Mouse (Mus musculus) brain, embryonic 14.5 days (tissue): ENCODE measurements around the gene Fa2h. TPM values are rescaled to one million over a fixed set of nuclear protein-coding genes. Genes with fewer than 3 reads are reported as not detected.

Experiments used
- DNase-seq: peaks from one replicate; pipeline ENCODE4 v3.0.0-alpha.2; 2011; ENCODE audit warnings: low read depth
- CTCF ChIP-seq: fragments of 200-500 bp; IDR thresholded peaks from 2 replicates; pipeline ENCODE4 v1.5.1; 2012; ENCODE audit warnings: inconsistent platforms, mild to moderate bottlenecking, moderate library complexity, borderline replicate concordance; ENCODE audit not compliant: insufficient read depth, insufficient read length; ENCODE audit errors: extremely low read depth
- POLR2A ChIP-seq: fragments of 200-500 bp; IDR thresholded peaks from 2 replicates; pipeline ENCODE4 v1.6.1; 2012; ENCODE audit warnings: mild to moderate bottlenecking, inconsistent platforms, borderline replicate concordance; ENCODE audit not compliant: poor library complexity, insufficient read depth, insufficient read length, severe bottlenecking; ENCODE audit errors: extremely low read depth
- polyA plus RNA-seq: library from polyadenylated mRNA; depleted of rRNA; stranded (reverse); fragments of >200 nt; gene quantifications from 2 replicates; pipeline ENCODE4 v1.2.3, GENCODE M21; 2012; rRNA removed

Gene Fa2h
- 0.20 and 0.37 TPM in 2 replicates for polyA plus RNA-seq

DNA sequence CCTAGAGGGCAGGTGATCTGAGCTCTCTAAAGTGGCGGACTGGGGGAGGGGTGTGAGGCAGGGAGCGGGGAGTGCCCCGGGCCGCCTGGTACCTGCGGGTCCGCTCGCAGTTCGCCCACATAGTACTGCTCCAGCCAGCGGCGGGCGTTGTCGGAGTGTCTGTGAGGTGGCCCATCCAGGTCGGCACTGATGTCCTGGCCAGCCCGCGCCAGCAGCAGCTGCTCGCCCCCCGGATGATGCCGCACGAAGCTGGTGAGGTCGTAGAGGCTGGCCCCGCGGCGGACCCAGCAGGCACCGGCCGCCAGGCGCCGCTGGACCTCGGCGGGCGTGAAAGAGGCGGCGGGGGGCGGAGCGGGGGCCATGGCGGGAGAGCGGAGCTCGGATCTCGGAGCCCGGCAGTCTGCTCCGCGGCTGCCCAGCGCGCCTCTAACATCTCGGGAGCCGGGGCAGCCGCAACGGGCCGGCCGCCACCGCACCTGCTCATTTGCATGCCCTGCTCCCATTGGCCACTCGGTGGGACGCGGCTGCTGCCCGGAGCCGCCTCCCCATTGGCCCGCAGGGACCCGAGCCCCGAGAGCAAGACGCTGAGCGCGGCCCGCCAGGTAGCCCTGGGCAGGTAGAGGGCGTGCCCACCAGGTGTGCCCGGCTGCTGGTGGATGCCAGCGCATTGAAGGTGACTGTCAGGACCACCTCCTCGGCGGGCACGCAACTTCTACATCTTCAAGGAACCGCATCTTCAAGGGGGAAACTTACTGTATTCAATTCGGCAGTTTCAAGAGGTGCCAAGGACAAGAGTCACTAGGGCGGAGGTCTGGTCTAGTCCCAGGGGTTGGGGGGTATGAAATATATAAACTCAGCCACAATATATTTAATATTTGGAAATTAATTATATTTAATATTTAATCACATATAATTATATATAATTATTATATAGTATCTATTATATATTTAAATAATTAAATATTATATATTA is at the start of gene Fa2h:
TSS of gene Fa2h (minus strand) at position 434 of the 973 bp plus-strand sequence.
- TF ChIP-seq POLR2A (no peak), CTCF (peak; percentile 7; the same call in 1 of the 2 replicates)
- DNase-seq: peak; percentile 88

DNA sequence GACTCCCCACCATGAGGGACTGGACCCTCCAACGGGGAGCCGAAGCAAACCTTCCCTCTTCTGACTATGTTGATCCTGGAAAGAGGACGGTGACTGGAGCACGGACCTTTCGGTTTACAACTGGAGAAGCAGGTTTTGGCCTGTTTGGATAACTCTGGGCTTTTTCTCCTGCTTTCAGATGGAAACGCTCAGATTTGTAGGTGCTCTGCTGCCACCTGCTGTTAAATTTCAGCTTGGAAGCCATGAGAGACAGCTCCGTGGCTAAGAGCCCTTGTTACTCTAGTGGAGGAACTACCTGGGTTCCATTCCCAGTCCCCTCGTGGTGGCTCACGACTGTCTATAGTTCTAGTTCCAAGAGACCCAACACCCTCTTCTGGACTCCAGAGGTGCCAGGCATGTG is 45.6 kb upstream of the Fa2h start:
- peak; percentile 88 for DNase-seq

DNA sequence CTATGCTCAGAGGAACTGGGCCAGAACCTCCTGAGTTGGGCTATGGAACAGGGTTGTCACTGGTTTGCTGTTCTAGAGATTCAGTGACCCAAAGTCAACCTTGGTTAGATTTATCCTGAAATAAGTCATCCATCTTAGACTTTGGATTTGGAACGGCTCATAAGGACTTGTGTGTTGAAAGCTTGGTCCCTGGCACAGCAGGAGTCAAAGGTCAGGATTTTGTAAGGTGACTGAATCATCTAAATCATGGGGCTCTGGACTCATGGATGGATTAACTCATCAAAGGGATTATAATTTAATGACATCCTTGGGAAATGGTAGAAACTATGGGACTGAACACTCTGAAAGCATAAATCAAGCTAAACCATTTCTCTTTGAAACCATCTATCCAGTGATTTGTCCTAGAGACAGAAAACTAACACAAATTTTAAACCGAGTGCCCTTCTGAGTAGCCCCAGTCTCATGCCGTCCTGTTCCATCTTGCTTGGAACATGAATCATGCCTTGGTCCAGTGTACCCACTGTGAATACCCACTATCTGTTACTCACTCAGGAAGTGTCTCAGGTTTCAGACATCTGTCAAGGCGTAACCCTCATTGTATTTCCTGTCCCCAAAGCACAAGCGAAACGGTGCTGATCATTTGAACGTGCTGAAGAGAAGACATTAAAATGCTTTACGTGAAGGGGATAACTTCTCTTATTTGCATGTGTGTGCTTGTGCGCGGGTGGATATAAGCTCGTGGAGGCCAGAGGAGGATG is 41.6 kb upstream of the Fa2h start:
- TF ChIP-seq CTCF (no peak), POLR2A (no peak)
- DNase-seq: no peak

More for the DNA sequence above, 45.6 kb upstream of the Fa2h start:
- TF ChIP-seq POLR2A: no peak
- peak; percentile 75 for TF ChIP-seq CTCF

DNA sequence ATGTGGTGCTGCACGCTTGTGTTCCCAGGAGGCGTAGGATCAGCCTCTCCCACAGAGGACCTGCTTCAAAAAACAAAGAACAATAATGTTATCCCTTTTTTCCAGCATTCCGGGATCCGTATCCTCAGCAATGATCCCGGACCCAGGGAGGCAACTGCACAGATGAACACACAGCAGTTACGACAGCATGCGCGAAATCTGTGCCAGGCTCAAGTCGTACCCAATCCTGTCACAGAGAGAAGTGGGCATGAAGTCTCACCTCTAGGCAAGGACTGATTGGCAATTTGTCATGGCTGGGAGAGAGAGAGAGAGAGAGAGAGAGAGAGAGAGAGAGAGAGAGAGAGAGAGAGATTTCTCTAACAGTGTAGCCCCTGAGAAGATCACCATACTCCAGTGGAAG is 31.0 kb upstream of the Fa2h start:
- peak; percentile 13 for DNase-seq

DNA sequence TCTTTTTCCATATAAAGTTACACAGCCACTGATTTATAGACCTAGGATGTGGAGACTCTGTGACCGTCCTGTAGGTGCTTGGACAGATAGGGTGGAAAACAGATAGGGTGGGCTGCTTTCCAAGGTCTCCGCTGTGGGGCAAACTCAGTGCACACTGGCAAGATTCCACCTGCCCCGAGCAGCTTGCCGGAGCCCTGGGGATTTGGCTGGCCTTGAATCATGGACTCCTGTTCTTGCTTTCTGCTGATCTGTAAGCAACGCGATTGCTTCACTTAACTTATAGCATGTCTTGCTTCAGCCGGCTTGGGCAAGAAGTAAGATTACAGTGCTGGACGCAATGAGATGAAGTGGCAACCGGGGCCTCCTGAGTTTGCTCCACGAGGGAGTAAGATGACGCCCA is 30.6 kb upstream of the Fa2h start:
- no peak for DNase-seq
- no peak for TF ChIP-seq POLR2A
- no peak for TF ChIP-seq CTCF

More for the DNA sequence above, 31.0 kb upstream of the Fa2h start:
- TF ChIP-seq POLR2A (no peak), CTCF (no peak)

- no peak for DNase-seq
- TF ChIP-seq POLR2A (no peak), CTCF (no peak)
Measured at GRCm38 (mm10) chr8:111422614-111423013, 29.0 kb upstream of the Fa2h start.

DNA sequence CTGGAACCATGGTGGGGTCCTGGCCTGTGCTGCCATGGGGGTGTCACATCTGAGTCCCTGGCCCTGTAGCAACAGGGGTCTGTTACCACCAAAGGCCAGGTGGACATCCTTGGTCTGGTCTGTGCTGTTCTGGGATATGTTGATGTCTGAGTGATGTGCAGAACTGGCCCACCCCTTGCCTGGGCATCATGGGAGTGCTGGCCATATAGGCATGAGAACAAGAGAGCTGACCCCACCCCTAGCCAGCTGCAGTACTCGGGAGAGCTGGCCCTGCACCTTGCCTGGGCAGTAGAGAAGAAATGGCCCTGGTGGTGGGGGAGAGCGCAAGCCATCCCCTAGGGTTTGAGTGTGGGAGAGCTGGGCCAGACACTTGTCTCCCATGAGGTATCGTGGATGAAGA is 25.5 kb upstream of the Fa2h start:
- no peak for DNase-seq

DNA sequence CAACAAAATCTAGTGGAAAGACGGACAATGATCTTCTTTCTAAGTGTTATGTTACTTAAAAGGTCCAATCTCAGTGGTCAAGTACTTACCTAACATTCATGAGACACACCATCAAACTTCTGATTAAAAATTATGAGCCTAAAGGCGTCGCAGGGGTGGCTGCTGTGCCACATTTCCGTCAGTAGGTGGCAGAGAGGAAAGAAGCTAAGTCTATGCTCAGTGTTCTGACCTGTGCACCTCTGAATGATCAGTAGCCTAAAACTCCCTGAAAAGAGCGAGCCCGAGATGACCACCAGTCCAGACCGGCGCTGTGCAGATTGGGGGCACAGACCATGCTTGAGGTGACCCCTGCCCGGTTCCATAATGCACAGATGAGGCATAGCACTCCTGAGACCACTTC is 25.0 kb upstream of the Fa2h start:
- peak; percentile 71; the same call in 1 of the 2 replicates for TF ChIP-seq CTCF
- no peak for TF ChIP-seq POLR2A
- peak; percentile 41 for DNase-seq

More for the DNA sequence above, 25.5 kb upstream of the Fa2h start:
- TF ChIP-seq CTCF (no peak), POLR2A (no peak)

- TF ChIP-seq CTCF: no peak
- TF ChIP-seq POLR2A: no peak
- DNase-seq: no peak
Measured at GRCm38 (mm10) chr8:111417222-111417621, 23.6 kb upstream of the Fa2h start.

DNA sequence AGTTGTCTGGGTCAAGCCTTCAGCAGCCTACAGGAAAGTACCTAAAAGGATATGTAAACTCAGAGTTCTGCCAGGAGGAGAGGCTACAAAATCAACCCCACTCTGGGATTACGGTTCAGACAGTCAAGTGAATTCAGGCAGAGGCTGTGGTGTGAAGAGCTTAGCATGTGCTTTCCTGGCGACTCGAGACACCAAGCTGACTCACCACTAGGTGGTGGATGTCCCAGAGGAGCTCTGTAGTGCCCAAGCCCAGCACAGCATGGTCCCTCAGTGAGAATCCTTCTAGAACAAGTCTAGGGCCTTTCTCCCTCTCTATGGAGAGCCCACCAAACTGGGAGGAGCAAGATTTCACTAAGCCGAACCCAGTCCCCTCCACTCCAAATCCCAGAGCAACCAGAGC is 9.8 kb upstream of the Fa2h start:
- DNase-seq: no peak
- TF ChIP-seq CTCF (peak; percentile 41; the same call in 1 of the 2 replicates), POLR2A (no peak)

- no peak for DNase-seq
- TF ChIP-seq CTCF (no peak), POLR2A (no peak)
Measured at GRCm38 (mm10) chr8:111391268-111391667, 2.4 kb downstream of the Fa2h start.
